Mouse (Mus musculus) frontal cortex, adult (tissue): ENCODE data around the gene Pola1.
"Not testable (repeated sequence)": the region's sequence is repeated elsewhere in the genome, so short reads cannot be mapped to it uniquely, and the experiment has no call there.

Experiments used
- ATAC-seq: cut with Nextera tagmentation; 2 replicates; pipeline ENCODE4 v1.9.2; 2017; ENCODE audit warnings: mild to moderate bottlenecking, moderate library complexity, mixed read lengths; ENCODE audit not compliant: low TSS enrichment

Pola1 gene

DNA sequence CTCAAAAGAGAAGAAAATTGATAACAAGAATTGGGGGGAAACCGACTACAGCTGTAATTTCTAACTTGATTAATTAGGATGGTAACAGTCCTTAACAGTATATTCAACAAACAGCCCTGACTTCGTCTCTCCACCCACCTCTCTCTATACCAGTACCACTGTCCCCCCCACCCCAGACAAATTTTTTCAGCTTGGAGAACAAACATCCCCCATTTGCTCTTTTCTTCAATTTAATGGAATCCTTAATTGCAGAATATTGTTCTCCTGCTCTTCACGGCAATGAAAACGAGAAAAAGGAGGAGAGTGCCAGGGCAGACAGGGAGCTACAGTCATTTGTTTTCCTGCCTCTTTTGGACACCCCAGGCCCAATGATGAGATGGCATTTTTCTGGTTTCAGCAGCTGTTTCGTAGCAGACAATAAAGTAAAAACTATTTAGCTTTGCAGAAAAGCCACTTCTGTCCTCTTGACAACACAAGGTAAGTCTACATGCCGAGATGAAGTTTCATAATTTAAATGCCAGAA is 202.2 kb downstream of the Pola1 start:
- ATAC-seq: no peak

DNA sequence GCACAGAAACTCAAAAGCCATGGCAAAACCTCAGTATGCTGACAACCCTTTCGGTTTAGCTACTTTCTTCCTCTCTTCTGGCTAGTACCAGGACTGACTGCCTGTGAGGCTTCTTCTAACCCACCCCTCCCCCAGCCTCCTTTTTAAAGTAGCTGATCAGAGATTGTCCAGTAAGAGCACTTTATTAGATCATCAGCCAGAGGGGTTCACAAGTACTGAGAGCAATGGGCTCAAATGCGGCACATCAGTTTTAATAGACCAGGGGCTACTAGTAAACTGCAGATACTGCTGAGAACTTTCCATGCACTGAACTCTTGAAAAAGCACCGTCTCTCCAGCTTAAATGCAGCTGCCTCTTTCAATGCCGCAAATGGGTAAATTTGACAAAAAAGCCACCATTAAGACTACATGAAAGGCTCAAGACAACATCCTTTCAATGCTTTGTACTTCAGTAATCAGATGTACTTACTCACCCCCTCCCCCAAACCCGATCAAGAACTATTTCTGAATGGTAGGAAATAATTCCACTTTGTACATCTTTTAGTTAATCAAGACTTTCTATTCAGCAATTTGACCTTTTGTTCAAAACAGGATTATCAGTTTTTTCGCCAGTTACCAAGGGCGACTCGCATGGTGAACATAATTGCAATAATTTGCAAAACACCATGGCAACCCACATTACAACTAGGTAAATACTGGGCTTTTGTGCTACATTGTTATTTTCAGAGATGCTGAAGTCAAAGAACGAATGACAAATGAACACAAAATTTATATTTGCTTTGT is 202.8 kb downstream of the Pola1 start:
- ATAC-seq: no peak

DNA sequence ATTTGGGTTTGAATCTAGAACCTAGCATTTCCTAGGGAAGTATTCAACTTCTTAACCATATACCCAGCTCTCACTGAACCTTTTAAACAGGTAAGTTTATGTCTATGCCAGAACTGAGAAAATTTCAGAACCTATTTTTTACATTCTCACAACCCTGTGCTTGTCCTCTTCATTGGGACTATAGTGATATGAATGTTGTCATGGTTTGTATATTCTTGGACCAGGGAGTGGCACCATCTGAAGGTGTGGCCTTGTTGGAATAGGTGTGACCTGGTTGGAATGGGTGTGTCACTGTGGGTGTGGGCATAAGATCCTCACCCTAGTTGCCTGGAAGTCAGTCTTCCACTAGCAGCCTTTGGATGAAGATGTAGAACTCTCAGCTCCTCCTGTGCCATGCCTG is 231.1 kb downstream of the Pola1 start:
- not testable (repeated sequence) for ATAC-seq

DNA sequence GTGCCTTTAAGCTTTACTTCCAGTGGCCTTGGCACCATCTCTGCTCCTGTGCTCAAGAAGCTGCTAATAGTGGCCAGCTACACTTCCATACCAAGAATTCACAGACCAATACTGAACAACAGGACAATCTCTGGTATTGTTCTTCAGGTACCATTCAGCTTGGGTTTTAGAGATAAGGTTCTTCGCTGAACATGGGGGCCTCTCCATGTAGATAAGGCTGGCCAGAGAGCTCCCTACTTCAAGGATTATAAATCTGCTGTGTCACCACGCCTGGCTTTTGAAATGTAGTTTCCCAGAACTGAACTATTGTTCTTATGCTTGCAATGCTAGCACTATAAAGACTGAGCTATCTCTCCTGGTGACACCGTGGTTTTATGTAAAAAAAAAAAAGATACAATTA is 234.9 kb downstream of the Pola1 start:
- no peak for ATAC-seq

DNA sequence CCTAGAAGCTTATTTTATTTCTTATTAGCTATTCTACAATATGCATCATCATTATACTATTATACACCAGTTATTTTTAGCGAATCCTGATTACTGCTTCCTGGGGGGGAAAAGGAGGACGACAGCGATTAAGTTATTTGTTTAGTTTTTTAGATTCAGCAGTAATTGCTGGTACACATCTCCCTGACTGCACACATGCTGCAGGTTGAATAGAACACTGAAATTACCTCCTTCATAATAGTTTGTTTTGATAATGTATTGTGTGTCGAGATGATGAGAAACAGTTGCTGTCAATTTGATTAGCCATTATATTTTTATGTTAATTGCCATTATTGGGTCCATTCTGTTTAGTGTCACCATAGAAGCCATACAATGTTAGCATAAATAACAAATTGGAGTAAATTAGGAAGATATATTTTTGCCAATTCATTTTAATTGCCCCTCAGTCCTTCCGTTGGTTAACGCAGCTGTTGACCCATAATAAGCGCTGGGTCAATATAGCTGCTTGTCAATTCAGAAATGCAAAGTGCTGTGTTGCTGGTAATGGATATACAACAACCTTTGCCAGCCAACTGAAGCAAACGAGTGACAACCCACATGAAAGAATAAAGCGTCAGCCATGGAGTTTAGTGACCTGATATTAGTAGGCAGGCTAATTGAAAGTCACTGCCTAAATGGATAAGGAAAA is 254.5 kb downstream of the Pola1 start:
- ATAC-seq: no peak

DNA sequence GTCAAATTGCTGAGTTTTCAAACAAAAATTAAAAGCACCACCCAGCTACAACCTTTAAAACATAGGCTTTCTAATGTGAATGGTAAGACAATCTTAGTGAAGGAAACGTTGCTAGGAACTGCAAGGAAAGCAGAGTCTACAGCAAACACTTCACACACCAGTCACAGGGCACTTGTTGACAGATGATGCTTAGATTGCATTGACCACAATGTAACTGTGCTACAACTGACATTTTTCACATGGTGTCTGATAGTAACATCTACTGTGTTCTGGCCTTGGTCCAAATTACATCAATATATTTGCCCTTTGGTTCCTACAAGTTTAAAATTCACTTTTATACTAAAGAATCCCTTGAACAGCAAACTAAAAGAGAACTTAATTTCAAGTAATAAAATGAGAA is 258.5 kb downstream of the Pola1 start:
- no peak for ATAC-seq

DNA sequence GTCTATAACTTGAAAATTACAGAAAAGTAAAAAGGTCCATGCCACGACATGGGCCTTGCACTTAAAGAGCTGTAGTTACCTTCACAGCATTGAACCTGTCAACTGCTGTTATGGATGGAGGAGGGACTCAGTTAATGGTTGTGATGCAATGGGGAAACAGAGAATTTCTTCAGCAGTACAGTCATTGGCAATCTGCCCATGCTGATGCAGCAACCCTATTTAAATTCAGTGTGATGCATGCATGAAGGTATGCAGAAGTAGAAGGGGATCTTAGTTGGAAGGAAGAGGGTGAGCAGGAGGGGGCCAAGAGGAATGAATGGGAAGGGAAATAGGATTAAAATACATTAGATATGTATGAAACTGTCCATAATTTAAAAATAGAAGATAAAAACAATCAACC is 262.2 kb downstream of the Pola1 start:
- no peak for ATAC-seq

DNA sequence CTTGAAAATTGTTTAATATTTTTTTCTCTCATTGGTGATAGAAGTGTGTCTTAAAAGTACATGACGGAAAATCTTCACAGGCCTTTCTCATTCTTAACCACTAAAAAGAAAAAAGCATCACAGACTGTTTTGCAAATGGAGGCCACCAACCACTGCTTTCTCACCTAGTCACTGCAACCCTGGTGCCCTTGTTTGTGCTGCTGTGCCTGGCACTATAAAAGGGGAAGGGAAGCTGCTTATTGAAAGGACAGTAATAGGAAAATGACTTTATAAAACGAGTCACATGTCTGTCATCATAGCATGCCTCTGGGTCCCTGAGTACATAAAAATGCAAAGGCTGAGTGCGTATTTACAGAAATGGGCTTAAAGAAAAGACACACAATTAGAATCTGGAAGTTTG is 263.7 kb downstream of the Pola1 start:
- ATAC-seq: no peak

DNA sequence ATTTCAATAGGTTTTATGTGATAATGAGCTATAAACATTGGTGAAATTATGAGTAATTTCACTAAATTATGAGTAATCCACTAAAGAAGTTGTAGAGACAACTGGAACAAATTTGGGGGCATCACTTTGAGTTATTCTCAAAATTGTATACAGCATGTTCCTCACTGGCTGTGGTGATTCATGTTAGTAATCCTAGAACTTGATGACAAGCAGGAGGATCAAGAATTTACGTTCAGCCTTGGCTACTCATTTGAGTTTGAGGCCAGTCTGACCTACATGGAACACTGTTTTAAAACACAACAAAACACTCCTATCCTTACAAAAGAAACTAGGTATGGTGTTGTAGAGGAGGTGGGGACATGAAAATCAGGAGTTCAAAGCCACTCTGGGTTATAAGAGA is 310.6 kb downstream of the Pola1 start:
- ATAC-seq: no peak

DNA sequence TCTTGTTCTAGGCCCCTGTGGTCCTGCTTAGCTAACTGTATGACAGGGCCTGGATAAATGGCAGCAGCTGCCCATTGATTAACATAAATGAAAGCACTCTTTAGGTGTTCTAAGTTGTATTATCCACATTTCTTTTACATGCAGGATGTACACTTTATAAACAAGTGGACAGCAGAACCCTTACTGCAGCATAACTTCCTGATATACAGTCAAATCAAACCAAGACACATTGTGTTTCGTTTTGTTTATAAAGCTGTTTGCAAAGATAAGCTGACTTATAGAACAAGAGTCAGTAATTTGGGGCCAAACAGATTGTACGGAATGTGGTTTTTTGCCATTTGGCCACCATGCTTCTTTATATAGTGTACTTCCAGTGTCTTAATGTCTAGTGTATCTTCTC is 312.0 kb downstream of the Pola1 start:
- no peak for ATAC-seq

DNA sequence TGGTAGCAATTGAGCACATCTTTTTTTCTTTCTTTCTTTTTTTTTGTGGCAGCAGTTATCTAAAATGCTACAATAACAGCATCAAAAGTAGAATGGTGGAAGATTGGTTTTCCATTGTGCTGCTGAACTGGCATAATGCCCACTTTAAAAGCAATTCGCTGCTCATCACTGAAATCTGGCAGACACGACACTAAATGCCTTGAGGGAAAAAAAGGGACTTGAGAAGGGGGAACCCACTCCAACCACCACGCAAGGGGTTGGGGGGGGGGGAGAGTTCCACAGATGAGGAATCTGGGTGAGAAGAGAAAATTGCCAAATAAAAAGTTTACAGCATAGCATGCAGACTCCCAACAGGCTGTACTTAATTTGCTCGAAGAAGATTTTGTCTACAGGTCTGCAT is 314.4 kb downstream of the Pola1 start:
- no peak for ATAC-seq

DNA sequence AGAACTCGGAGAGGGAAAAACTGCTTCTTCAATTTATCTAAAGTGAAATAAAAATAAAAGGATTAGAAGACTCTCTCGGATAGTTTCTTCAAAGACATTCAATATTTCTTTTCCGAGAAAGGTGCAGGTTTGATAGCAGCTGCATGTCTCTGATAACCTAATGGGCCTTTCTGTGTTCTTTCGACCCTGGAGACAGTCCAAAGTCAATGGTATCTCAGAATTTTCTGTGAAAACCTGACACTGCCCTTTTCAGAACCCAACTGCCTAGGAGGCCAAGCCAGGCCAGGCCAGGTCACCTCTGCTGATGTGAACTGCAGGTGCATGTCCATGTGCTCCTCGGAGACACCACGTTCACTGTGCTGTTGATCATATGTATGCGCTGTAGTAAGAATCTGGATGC is 326.2 kb downstream of the Pola1 start:
- ATAC-seq: no peak

DNA sequence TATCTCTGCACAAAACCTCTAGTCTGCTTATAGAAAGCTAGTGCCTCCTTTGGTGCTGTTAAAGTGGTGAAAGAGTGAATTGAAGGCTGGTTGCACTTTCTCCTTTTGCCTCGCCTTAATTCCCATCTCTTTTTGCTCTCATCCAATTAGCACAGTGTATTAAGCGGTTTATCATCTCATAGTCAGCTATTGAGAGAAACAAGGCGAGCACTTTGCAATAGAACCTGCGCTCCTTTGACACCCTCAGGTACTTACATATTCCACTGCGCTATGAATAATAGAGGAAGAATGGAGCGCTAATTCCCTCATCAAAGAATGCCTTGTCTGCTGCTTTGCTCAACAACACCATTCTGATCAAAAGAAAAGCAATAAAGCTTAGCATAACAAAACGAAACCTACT is 330.2 kb downstream of the Pola1 start:
- no peak for ATAC-seq

DNA sequence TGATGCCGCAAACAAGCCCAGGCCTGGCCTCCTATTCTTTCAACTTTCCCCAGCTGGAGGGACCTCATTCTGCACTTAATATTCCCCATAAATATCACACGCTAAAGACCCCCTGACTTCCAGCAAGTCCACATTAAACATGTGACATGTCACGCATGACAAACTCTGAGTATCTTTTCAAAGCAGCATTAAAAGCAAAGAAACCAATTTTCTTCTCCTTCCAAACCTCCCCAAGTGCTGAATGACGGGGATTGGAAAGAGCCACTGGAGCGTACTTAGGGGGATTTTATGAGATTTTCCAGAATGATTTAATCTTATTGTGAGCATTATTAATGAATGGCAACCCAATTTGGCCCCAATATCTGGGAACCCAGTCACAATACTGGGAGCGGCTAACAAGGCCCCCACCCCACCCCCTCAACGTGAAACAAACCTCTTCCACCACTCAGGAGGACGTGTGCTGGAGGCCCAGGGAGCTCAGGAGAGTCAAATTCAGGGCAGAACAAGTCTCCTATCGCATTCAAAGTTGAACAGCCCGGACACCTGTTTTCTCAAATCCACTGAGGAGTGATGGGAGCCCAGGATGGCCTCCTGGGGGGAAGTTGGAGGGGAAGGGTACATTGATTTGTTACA is 331.7 kb downstream of the Pola1 start:
- no peak for ATAC-seq

DNA sequence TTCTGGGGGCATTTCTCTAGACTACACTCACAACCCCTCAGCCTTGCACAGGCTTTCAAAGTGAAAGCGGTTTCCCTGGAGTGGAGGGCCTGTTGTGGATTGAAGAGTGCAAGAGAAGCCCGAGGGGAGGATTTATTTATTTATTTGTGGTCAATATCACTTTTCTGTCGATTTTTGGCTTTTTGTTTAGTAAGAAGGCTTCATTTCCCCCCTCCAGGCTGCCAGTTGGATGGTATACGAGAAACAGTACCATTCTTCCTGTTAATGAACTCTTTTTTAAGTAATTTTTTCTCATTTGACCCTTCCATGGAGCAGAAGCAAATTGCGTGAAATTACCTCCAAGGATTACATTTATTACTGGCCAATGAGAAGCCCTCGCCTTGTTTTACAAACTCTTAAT is 332.2 kb downstream of the Pola1 start:
- ATAC-seq: no peak

DNA sequence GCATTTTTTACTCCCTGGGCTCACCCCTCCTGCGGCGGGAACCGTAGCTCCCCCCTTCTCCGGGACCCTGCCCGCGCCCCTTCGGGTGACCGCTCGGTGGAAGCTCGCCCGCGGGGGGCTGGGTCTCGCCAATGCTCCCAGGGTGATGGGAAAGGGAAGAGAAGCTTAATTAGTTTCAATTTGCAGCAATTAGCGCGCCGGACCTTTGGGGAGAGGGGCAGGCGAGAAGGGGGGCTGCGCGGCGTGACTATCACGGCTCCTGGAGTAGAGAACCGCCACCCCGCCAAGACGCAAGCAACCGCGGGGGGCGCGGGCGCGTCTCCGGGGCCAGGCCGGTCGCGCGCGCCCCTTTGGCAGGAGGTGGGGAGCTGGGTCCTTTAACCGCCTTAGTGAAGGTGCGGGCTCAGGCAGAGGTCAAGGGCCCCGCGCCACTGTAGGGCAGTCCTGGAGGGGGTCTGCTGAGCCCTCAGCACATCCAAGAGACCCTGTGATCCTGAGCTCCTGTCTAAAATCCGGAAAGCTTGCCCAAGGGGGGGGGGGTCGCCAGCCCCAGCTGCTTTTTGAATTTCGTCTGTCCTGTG is 332.8 kb downstream of the Pola1 start:
- no peak for ATAC-seq

DNA sequence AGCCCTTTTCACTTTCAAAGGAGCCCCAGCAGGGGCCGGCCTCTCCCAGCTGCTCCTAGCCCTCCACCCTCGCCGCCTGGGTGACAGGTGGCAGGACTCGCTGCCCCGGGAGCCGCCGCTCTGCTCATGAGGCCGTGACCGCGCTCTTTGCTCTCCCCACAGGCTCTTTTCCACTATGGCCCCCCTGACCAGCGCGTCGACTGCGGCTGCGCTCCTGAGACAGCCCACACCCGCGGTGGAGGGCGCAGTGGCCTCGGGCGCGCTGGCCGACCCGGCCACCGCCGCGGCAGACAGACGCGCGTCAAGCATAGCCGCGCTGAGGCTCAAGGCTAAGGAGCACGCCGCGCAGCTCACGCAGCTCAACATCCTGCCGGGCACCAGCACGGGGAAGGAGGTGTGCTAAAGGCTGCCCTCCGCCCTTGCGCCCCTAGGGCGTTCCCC is 334.9 kb downstream of the Pola1 start:
- no peak; the same call in 1 of the 2 replicates for ATAC-seq

DNA sequence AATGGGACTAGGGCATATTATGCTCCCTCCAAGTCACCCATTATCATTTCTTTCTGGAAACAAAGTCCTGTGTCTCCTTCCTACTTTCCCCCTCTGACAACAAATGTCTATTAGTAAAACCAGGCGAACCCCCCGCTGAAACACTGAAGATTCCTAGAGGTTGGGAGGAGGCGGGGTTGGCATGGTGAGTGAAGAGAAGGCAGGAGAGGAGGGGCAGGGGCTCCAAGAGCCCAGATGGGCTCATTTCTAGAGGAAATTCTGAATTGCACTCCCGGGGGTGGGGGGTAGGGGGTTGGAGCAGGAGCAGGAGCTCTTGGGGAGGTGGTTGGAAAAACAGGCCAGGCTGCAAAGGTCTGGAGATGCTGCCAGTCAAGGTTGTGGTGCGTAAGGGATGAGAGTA is 336.1 kb downstream of the Pola1 start:
- ATAC-seq: no peak

DNA sequence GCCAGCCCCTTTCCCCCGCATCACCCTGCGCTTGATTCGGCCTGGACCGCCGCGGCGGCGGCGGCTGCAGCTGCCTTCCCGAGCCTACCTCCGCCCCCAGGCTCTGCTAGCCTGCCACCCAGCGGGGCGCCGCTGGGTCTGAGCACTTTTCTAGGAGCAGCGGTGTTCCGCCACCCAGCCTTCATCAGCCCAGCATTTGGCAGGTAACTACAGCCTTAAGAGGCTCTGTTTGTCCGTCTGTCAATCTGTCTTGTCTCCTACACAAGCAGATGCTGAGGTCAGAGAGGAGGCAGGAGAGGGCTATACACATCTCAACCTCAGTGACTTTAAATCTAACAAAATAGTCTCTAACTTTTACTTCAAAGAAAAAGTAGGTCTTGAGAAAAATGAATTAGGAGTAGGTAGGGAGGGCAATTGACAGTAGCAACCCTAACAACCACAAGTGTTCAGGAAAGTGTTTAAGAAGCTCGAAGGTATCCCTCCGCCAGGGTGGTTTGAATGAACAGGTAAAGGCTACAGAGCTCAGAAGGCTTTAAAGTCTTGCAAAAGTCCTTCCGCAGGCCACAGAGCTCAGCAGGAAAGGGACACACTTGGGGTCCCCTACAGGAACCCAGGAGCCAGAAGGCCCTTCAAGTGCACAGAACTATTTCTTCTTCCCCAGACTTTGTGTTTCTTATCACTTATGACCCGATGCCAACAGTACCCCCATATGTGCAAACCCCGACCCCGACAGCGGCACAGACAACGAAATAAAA is 337.0 kb downstream of the Pola1 start:
- ATAC-seq: no peak

DNA sequence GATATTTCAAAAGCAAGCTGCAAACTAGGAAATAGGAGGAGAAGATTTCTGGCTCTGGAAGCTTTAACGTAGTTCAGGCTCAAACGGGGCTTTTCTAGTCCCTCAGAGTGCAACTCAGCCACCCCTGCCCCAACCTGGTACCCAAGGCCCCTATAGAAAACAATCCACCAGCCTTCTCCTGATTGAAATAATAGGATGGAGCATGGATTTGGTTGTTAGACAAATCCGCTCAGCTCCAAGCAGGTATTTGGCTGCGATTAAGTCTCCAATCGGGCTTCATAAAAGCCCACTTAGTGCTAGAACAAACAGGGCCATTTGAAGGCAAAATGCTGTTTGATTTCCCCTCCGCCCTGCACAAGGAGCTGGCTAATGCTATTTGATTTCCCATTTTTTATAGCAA is 339.9 kb downstream of the Pola1 start:
- no peak for ATAC-seq

DNA sequence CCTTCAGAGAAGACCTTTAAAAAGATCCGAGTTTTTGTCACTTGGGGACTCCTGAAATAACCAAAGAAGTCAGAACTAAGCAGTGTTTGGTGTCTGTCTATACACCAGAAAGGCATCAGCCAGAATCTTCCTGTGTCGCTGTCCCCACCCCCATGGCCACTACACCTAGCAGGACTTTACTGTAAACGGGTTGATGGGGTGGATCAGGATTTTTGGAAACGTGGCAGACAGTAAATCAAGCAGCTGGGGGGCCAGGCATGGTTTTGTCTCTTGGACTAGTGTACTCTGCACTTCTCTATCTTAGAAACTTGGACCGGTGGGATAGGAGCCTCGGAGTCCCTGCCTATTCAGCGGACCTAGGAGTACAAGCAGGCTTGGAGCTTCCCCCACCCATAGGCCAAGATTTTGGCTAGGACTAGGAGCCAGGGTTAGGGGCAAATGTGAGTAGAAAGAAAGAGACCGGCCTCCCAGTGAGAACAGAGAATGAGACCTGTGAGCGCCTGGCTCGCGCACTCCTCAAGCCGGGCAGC is 342.0 kb downstream of the Pola1 start:
- ATAC-seq: no peak
